Mouse (Mus musculus) limb, embryonic 10.5 days (tissue): ENCODE measurements around the gene Plcb1. TPM values are rescaled to one million over a fixed set of nuclear protein-coding genes. Genes with fewer than 3 reads are reported as not detected.

Experiments
- DNase-seq: peaks from one replicate; pipeline ENCODE4 v3.0.0-alpha.2; 2017; ENCODE audit warnings: low spot score
- H3K27ac ChIP-seq: fragments of 300-500 bp; sonication (generic); 2 replicates; pipeline ENCODE4 v1.5.1; 2016; ENCODE audit warnings: mild to moderate bottlenecking
- H3K27me3 ChIP-seq: fragments of 300-500 bp; sonication (generic); 2 replicates; pipeline ENCODE4 v1.6.1; 2016; ENCODE audit warnings: low read depth, mild to moderate bottlenecking; ENCODE audit not compliant: poor library complexity, severe bottlenecking
- H3K36me3 ChIP-seq: fragments of 300-500 bp; sonication (generic); 2 replicates; pipeline ENCODE4 v1.6.1; 2016; ENCODE audit warnings: mild to moderate bottlenecking, moderate library complexity
- H3K4me1 ChIP-seq: fragments of 300-500 bp; sonication (generic); 2 replicates; pipeline ENCODE4 v1.6.1; 2016
- H3K4me3 ChIP-seq: fragments of 300-500 bp; sonication (generic); 2 replicates; pipeline ENCODE4 v1.5.1; 2016; ENCODE audit warnings: mild to moderate bottlenecking, moderate library complexity
- H3K9me3 ChIP-seq: fragments of 300-500 bp; sonication (generic); replicated peaks from 2 replicates; pipeline ENCODE4 v1.6.1; 2016; ENCODE audit warnings: mild to moderate bottlenecking
- WGBS: fragments of 180-500 bp; shearing (Covaris S2); methylation state at CpG from one replicate; pipeline ENCODE4 v1.1.7; 2016; 5-methylcytosine and 5-hydroxymethylcytosine counted together
- polyA plus RNA-seq: library from polyadenylated mRNA; unstranded; fragments of >200 nt; fragmentation: Nextera tagmentation; extraction: Ambion mirVana; gene quantifications from 2 replicates; pipeline ENCODE4 v1.2.1, GENCODE M21; 2016

Plcb1 gene
- polyA plus RNA-seq, 1 experiment from 2014 or later = 12.2 TPM

DNA sequence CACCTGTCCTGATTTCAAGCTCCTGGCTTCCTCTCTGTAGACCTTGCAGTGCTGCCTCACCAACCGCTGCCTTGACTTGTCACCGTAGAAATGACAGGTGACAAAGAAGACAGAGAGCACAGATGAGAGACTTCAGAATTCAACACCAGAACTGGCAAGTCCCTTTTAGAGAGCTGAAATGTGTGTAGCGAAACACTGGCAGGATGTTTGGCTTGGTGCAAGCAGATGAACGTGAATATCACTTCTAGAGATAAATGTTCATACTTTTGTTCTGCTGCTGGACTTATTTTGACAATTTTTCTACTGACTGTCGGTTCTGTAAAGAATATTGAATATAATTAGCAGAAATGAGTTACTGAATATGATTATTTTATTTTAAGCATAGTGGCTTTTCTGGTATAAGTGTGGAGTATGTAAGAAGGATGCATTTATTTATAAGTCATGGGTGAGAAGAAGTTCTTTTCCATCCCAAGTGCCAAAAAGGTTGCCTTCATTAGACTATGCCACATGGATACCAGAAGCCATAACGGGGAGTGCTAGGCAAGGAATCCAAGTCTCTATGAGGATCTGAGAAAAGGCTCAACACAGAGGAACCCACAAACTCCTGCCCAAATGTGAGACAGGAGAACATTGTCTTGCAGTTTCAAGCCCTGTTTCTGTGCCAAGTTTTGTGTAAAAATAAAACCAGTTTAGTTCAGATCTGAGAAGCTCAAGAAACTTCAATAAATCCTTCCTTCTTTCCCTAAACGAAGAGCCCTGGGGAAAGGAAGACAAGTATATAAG lies 31.4 kb downstream of the Plcb1 start:
- WGBS = 90% methylated on average over 7 of the region's 7 CpGs
- no peak overlapping the region for H3K27ac ChIP-seq
- no peak for DNase-seq
- no peak overlapping the region for H3K4me3 ChIP-seq
- H3K36me3 ChIP-seq = no peaks in the 10 kb centered on the region
- H3K27me3 ChIP-seq = no peaks in the 10 kb centered on the region
- H3K4me1 ChIP-seq = no peaks in the 10 kb centered on the region
- H3K9me3 ChIP-seq = no peaks in the 10 kb centered on the region

DNA sequence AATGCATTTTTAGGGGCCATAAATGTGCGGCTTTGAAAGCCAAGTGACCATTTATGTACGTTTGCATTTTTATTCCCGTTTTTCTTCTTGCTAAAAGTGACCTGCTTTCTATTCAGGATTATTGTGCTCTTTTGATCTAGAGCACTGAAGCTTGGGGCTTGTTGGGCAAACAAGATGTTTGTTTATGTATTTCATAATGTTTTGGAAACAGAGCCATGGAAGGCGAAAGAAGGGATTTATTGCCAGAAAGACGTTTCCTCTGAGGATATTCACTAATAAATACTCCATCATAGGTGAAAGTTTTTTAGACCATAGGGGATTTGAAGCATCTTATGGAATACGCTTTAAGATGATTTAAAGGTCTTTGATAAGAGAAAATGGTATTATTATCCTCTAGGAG lies 35.3 kb downstream of the Plcb1 start:
- no peak overlapping the region for H3K4me3 ChIP-seq
- no peaks in the 10 kb centered on the region for H3K27me3 ChIP-seq
- no peak overlapping the region for H3K27ac ChIP-seq
- H3K9me3 ChIP-seq = no peaks in the 10 kb centered on the region
- H3K4me1 ChIP-seq = peaks cover 9% of the 10 kb centered on the region
- no peaks in the 10 kb centered on the region for H3K36me3 ChIP-seq
- no peak for DNase-seq
- 89% methylated on average over 6 of the region's 6 CpGs for WGBS

DNA sequence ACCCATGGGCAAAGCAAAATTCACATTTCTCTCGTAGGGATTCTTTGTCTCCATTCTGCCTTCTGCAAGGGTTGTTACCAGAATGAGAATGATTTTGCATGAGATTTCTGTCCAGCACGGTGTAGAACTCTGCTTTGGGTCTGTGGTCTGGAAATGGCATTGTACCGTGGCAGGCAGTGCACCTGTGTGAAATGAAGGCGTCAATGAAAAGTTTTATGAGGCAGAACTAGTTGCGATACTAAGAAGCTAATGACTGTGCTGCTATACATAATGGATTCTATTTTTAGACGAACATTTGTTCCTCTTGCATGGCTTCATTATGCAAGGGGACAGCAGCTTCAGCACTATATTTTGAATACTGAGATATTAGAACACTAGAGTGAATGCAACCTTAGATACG lies 39.8 kb downstream of the Plcb1 start:
- H3K27ac ChIP-seq = no peak overlapping the region
- H3K4me3 ChIP-seq = no peak overlapping the region
- DNase-seq = no peak
- H3K36me3 ChIP-seq = no peaks in the 10 kb centered on the region
- H3K4me1 ChIP-seq = peaks cover 17% of the 10 kb centered on the region
- H3K27me3 ChIP-seq = no peaks in the 10 kb centered on the region
- H3K9me3 ChIP-seq = no peaks in the 10 kb centered on the region
- 70% methylated on average over 7 of the region's 7 CpGs for WGBS

DNA sequence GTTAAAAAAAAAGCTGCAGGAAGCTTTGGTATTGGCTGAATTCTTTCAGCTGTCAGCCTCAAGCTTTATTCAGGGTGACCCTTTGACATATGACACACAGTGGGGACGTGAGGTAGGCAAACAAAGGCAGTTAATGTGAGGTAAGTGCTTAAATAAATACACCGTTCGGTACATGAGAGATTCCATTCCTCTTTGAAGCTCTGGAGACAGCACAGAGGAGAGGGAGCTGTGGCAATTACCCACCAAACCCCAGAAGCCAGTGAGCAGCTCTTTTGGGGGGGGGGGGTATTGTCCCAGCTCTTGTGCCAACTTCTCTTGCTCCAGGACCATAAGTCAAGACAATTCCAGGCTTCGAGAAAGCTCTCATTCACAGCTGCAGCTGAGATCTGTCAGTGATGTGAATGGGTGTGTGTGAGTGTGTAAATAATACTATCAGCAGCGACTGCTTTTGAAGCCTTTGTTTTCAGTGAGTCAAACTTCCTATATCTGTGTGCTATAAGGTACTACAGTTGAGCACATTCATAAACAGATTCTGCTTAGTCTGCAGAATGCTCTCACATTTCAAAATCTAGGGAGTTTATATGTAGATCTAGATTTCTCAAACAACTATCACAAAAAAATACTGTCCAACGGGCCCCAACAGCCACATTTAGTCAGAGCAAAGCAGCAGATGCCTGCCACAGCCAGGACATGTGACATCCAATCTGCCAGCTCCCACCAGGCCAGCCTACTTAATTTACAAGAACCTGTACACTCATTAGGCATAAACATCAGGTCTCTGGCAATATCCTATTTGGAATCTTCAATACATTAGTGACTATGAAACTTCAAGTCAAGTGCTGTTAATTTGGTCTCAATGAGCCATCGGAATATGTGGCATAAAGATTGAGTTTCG lies 40.5 kb downstream of the Plcb1 start:
- no peak for DNase-seq
- Histone ChIP-seq H3K36me3 (no peaks in the 10 kb centered on the region), H3K9me3 (no peaks in the 10 kb centered on the region), H3K27me3 (no peaks in the 10 kb centered on the region), H3K4me3 (no peak overlapping the region), H3K27ac (no peak overlapping the region), H3K4me1 (peaks cover 17% of the 10 kb centered on the region)
- 51% methylated on average over 8 of the region's 8 CpGs for WGBS

DNA sequence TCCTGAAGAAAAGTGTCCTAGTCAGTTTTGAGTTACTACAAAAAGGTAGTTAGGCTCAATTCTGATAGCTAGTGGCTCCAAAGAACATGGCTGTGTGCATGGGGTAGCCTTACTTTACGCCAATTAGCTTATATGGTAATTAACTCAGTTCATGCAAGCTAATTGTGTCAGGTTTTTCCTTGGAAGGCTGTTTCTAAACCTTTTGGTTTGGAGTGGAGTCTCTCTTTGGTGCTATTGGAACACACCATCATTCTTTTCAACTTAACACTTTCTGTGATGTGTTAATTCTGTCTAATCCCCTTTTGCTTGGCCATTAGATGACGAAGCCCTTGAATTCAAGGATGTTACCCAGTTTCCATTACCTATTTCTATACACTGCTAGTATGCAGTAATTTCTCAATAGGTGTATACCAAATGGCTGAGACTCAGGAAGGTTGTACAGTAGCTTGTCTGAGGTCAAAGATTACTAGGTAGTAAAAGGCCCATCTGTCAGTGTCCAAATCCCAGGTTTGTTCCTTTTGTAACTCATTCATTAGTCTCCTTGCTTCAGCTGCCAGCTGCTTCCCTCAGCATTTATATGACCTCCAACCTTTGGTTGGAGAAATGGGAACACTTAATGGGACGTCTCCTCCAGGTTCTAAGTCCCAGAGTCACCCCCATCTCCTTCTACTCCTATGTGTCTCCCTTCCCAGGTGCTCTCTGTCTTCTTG lies 42.1 kb downstream of the Plcb1 start:
- H3K27me3 ChIP-seq = no peaks in the 10 kb centered on the region
- no peak overlapping the region for H3K27ac ChIP-seq
- no peaks in the 10 kb centered on the region for H3K36me3 ChIP-seq
- no peaks in the 10 kb centered on the region for H3K9me3 ChIP-seq
- 80% methylated on average over 3 of the region's 3 CpGs for WGBS
- H3K4me1 ChIP-seq = peaks cover 17% of the 10 kb centered on the region
- H3K4me3 ChIP-seq = no peak overlapping the region
- no peak for DNase-seq

DNA sequence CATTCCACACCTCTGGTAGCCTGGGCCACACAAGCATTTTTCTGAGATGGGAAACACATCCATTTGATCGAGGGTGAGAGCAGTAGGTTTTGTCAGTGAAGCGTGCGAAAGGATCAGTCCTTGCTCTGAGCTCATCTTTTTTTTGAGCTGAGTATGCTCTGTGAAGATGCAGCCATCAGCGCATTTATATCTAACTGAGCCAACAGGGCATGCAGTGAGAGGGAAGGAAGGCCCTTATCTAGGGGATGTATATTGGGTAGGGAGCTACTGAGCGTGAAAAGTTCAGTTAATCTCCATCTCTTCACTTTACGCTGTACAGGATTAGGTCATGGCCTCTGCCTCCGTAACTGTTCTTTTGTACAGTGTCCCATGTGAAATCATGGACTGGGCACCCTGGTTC lies 46.0 kb downstream of the Plcb1 start:
- no peaks in the 10 kb centered on the region for H3K9me3 ChIP-seq
- DNase-seq = no peak
- H3K4me1 ChIP-seq = peaks cover 1% of the 10 kb centered on the region; the same call in 1 of the 2 replicates
- no peak overlapping the region for H3K27ac ChIP-seq
- no peaks in the 10 kb centered on the region for H3K27me3 ChIP-seq
- H3K36me3 ChIP-seq = no peaks in the 10 kb centered on the region
- 92% methylated on average over 7 of the region's 7 CpGs for WGBS
- no peak overlapping the region for H3K4me3 ChIP-seq

GRCm38 (mm10) chr2:134836097-134836496 lies 50.2 kb downstream of the Plcb1 start:
- no peaks in the 10 kb centered on the region for H3K4me1 ChIP-seq
- H3K9me3 ChIP-seq = no peaks in the 10 kb centered on the region
- H3K27ac ChIP-seq = no peak overlapping the region
- 74% methylated on average over 1 of the region's 1 CpGs for WGBS
- H3K36me3 ChIP-seq = no peaks in the 10 kb centered on the region
- DNase-seq = no peak
- H3K27me3 ChIP-seq = no peaks in the 10 kb centered on the region
- no peak overlapping the region for H3K4me3 ChIP-seq

DNA sequence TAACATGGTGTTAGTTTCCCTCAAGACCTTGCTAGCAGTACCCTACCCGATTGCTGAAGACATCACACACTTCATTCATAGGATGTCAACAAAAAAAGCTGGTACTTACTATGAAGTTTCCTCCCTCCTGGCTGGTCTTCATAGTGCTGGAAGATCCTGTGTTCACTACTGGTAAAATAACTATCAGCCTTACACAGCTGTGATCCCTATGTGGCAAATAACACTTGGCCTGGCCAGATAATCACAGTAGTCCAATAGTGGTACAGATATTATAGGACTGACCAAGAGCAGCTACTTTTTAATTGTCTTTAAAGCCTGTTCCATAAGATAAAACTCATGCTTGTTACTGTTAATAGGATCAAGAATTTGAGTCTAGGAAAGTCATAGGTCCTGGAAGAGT lies 52.3 kb downstream of the Plcb1 start:
- H3K36me3 ChIP-seq = no peaks in the 10 kb centered on the region
- no peak overlapping the region for H3K4me3 ChIP-seq
- H3K9me3 ChIP-seq = no peaks in the 10 kb centered on the region
- no peaks in the 10 kb centered on the region for H3K27me3 ChIP-seq
- no peak for DNase-seq
- no peaks in the 10 kb centered on the region for H3K4me1 ChIP-seq
- no peak overlapping the region for H3K27ac ChIP-seq
- WGBS = 92% methylated on average over 1 of the region's 1 CpGs

DNA sequence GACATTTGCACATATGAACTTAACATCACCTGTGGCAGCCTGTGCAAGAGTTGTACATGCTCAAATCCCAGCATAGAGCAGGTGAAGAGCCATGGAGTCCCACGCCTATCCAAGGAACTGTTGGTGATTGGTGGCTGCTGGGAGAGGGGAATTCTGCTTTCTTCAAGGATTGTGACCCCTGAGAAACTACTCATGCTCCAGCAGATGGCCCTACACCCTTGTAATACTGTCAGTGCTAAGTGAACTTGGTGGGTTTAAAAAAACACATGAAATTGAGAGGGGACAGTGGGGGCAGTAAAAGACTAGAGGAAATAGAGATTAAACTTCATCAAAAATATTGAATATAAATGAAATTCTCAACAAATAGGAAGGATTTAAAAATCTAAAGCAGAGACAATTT lies 53.0 kb downstream of the Plcb1 start:
- Histone ChIP-seq H3K4me3 (no peak overlapping the region), H3K27ac (no peak overlapping the region), H3K4me1 (no peaks in the 10 kb centered on the region), H3K9me3 (no peaks in the 10 kb centered on the region), H3K27me3 (no peaks in the 10 kb centered on the region), H3K36me3 (no peaks in the 10 kb centered on the region)
- no peak for DNase-seq
- WGBS = 76% methylated on average over 1 of the region's 1 CpGs

GRCm38 (mm10) chr2:134842883-134843282 lies 57.0 kb downstream of the Plcb1 start:
- no peak for DNase-seq
- WGBS = 89% methylated on average over 4 of the region's 4 CpGs
- H3K9me3 ChIP-seq = no peaks in the 10 kb centered on the region
- H3K27ac ChIP-seq = no peak overlapping the region
- H3K27me3 ChIP-seq = no peaks in the 10 kb centered on the region
- no peak overlapping the region for H3K4me3 ChIP-seq
- 0 out of 2 replicates have a peak, but pooled peaks cover 3% of the 10 kb centered on the region for H3K4me1 ChIP-seq
- H3K36me3 ChIP-seq = no peaks in the 10 kb centered on the region

DNA sequence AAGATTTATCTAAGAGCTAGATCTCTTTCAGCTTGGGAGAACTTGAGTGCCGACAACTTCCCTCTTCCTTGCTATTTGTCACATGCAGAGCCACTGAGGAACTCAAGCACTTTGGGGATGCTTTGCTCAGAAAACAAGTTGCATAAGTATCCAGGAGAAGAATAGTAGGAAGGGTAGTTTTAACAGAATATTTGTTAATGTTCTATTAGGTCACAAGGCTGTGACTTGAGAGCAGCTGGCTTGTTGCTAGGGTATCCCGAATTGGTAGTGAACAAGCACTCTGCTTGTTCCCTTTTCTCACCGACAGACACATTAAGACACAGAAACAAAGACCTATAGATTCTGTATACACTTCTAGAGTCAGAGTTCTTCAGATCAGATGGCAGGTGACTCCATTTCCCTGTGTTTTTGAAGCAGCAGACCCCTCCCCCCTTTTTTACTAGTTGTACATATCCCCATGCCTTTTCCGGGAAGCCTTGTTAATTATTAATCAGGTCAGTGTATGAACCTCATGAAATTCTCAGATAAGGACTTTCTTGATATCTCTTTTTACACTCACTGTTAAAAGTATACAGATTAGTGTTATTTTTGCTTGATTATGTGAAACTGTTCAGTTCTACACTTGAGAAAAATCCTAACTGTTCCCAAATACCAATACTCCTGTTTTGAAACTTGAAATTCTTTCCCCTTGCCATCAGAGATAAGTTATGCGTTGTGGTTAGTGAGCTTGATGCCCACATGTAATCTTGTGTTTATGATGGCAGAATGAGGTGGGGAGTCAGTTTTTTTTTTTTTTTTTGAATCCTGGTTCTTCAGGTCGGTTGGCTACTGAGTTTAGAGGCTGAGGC lies 58.7 kb downstream of the Plcb1 start:
- H3K27ac ChIP-seq = no peak overlapping the region
- no peaks in the 10 kb centered on the region for H3K27me3 ChIP-seq
- H3K4me1 ChIP-seq = 0 out of 2 replicates have a peak, but pooled peaks cover 3% of the 10 kb centered on the region
- H3K36me3 ChIP-seq = no peaks in the 10 kb centered on the region
- 86% methylated on average over 6 of the region's 6 CpGs for WGBS
- no peaks in the 10 kb centered on the region for H3K9me3 ChIP-seq
- no peak for DNase-seq
- H3K4me3 ChIP-seq = no peak overlapping the region

DNA sequence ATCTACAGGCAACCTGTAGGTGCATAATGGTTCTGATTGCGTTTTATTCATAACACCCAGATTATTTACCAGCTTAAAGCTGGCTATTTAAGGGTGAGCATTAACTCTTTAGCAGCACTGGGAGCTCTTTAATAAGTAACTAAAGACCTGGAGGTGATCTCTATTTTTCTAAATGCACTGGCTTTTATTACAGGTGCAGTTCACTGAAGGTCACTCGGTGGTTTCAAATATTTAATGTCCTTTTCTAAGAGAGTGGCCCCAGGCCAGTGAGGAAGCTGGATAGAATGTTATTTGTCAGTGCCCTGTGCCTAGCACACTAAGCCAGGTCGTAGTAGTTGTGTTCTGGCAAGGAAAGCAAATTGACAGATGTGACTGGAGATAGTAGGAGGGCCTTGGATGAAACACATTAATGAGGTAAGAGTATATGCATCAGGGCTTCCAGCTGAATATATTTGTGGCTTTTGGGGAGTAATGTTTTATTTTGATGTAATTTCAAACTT lies 59.4 kb downstream of the Plcb1 start:
- Histone ChIP-seq H3K27me3 (no peaks in the 10 kb centered on the region), H3K9me3 (no peaks in the 10 kb centered on the region), H3K36me3 (no peaks in the 10 kb centered on the region), H3K4me1 (0 out of 2 replicates have a peak, but pooled peaks cover 3% of the 10 kb centered on the region), H3K4me3 (no peak overlapping the region), H3K27ac (no peak overlapping the region)
- no peak for DNase-seq
- 78% methylated on average over 3 of the region's 3 CpGs for WGBS
